Mouse (Mus musculus): Measurements from ENCODE around the gene BC067074. TPM values are rescaled to one million over a fixed set of nuclear protein-coding genes. Genes with fewer than 3 reads are reported as not detected.

The BC067074 gene
- polyA plus RNA-seq, 1 experiment = 1.7 TPM

DNA sequence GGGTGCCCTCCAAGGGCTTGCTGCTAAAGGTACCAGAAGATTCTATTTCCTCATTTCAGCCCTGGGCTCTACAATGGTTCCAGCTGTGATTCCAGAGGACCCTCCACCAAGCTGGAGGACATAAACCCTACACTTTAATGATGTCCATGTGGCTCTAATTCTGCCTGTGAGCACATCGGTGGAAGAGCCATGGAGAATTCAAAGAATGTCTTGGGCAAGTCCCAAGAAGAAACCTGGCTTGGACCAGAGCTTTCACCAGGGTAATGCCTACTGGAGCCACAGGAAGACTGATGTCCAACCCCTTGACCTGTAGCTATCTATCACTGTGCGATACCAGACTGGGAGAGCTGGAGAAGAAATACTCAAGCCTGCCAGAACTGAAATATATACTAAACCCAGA, 111.2 kb downstream of the BC067074 start:
- no peaks in the 10 kb centered on the region for H3K27me3 ChIP-seq (ENCODE audit: control insufficient read depth, insufficient read depth, insufficient read length)
- H3K4me2 ChIP-seq (ENCODE audit: low read depth) = no peak overlapping the region
- H3K36me3 ChIP-seq (ENCODE audit: control insufficient read depth, insufficient read depth) = no peaks in the 10 kb centered on the region
- H3K79me2 ChIP-seq (ENCODE audit: control insufficient read depth, insufficient read depth) = no peaks in the 10 kb centered on the region
- H3K4me3 ChIP-seq = no peak overlapping the region
- no peak overlapping the region for H3ac ChIP-seq (ENCODE audit: control insufficient read depth, insufficient read length)
- TF ChIP-seq TCF3 (IDR thresholded peaks at IDR 0.05; ENCODE audit: insufficient read length, low read depth) = no peak
- TF ChIP-seq CEBPB (IDR thresholded peaks at IDR 0.05; ENCODE audit: insufficient read depth, poor library complexity, severe bottlenecking) = no peak
- no peak for TF ChIP-seq MYOD1 (IDR thresholded peaks at IDR 0.05; ENCODE audit: control insufficient read depth in 1 of 3, insufficient read length in 2 of 3, low read depth in 2 of 3)

DNA sequence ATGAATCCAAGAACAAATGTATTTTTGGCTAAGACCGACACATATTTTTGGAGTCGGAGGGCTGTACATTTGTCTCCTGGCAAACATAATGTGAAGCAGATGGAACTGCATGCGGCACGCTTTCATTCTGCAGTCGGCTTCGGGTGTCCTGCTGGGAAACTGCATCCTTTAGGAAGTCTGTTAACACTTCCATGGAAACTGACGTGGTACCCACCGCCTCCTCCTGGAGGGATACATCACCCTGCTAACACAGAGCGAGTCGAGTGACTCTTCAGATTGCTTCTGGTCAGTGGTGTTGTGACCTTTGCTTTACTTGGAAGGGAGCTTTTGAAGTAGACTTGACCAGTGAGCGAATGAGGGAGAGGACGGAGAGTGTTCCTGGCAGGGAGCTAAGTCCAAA, 117.0 kb downstream of the BC067074 start:
- H3K4me3 ChIP-seq = no peak overlapping the region
- no peaks in the 10 kb centered on the region for H3K79me2 ChIP-seq (ENCODE audit: control insufficient read depth, insufficient read depth)
- no peak overlapping the region for H3K4me2 ChIP-seq (ENCODE audit: low read depth)
- no peak overlapping the region for H3ac ChIP-seq (ENCODE audit: control insufficient read depth, insufficient read length)
- TF ChIP-seq CEBPB (IDR thresholded peaks at IDR 0.05; ENCODE audit: insufficient read depth, poor library complexity, severe bottlenecking) = no peak
- no peak for TF ChIP-seq MYOG (IDR thresholded peaks at IDR 0.05; ENCODE audit: control insufficient read depth in 1 of 3, insufficient read depth in 1 of 3, insufficient read length in 2 of 3, low read depth in 2 of 3)
- no peak for TF ChIP-seq SRF (IDR thresholded peaks at IDR 0.05; ENCODE audit: control insufficient read depth, insufficient read length, low read depth)
- no peak for TF ChIP-seq TCF12 (IDR thresholded peaks at IDR 0.05; ENCODE audit: insufficient read depth, poor library complexity, severe bottlenecking)
- TF ChIP-seq E2F4 (IDR thresholded peaks at IDR 0.05; ENCODE audit: insufficient read depth) = no peak
- TF ChIP-seq USF1 (IDR thresholded peaks at IDR 0.05; ENCODE audit: low read depth) = no peak
- no peak for TF ChIP-seq TCF3 (IDR thresholded peaks at IDR 0.05; ENCODE audit: insufficient read length, low read depth)
- TF ChIP-seq POLR2A (IDR thresholded peaks at IDR 0.05; ENCODE audit: insufficient read length, low read depth) = no peak
- no peak for TF ChIP-seq POLR2AphosphoS2 (IDR thresholded peaks at IDR 0.05; ENCODE audit: insufficient read length, low read depth)
- no peak for TF ChIP-seq MYOD1 (IDR thresholded peaks at IDR 0.05; ENCODE audit: control insufficient read depth in 1 of 3, insufficient read length in 2 of 3, low read depth in 2 of 3)
- TF ChIP-seq REST (IDR thresholded peaks at IDR 0.05; ENCODE audit: insufficient read depth, insufficient read length) = no peak
- TF ChIP-seq MAX (IDR thresholded peaks at IDR 0.05; ENCODE audit: low read depth) = no peak
- H3K27me3 ChIP-seq (ENCODE audit: control insufficient read depth, insufficient read depth, insufficient read length) = no peaks in the 10 kb centered on the region
- no peaks in the 10 kb centered on the region for H3K36me3 ChIP-seq (ENCODE audit: control insufficient read depth, insufficient read depth)

DNA sequence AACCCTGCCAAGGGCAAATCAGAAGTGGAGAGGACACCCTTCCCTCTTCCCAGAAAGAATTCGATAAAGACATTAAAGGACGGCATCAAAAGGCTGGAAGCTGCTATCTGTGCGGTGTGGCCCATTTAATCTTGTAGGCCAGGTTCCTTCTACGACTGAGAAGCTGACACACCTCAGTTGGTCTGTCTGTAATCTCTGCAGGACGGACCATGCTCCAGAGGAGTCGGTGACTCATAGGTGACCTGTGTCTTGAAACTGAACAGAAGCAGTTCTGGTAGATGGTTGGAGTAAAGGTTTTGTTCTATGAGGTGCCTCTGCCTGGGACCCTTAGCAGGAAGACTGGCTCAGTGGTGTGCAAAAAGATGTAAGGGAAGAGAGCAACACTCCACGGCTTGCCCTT, 122.6 kb downstream of the BC067074 start:
- Histone ChIP-seq H3K79me2 (ENCODE audit: control insufficient read depth, insufficient read depth) (no peaks in the 10 kb centered on the region), H3K36me3 (ENCODE audit: control insufficient read depth, insufficient read depth) (no peaks in the 10 kb centered on the region), H3K27me3 (ENCODE audit: control insufficient read depth, insufficient read depth, insufficient read length) (no peaks in the 10 kb centered on the region), H3ac (ENCODE audit: control insufficient read depth, insufficient read length) (no peak overlapping the region), H3K4me3 (no peak overlapping the region), H3K4me2 (ENCODE audit: low read depth) (no peak overlapping the region)
- TF ChIP-seq MYOG (IDR thresholded peaks at IDR 0.05; ENCODE audit: control insufficient read depth in 1 of 3, insufficient read depth in 1 of 3, insufficient read length in 2 of 3, low read depth in 2 of 3) (no peak), SRF (IDR thresholded peaks at IDR 0.05; ENCODE audit: control insufficient read depth, insufficient read length, low read depth) (no peak), TCF3 (IDR thresholded peaks at IDR 0.05; ENCODE audit: insufficient read length, low read depth) (no peak), E2F4 (IDR thresholded peaks at IDR 0.05; ENCODE audit: insufficient read depth) (no peak), POLR2AphosphoS2 (IDR thresholded peaks at IDR 0.05; ENCODE audit: insufficient read length, low read depth) (no peak), CEBPB (IDR thresholded peaks at IDR 0.05; ENCODE audit: insufficient read depth, poor library complexity, severe bottlenecking) (no peak), USF1 (IDR thresholded peaks at IDR 0.05; ENCODE audit: low read depth) (no peak)

DNA sequence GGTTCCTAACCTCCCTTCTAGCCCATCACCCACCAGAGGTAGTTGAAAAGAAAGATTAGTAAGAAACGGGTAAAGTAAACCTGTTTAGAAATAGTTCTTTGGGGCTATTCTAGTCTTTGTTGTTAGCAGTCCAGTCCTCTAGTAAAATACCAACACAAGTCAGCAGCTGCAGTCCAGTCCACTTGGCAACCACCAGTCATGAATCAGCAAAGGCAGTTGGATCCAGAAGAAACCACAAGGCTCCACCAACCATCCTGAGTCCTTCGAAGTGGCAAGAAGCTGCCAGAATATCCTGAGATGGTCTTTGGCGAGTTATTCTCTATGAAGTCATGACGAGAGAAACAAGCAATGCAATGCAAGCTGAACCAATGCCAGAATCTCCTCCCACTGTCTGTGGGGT, 124.0 kb downstream of the BC067074 start:
- Histone ChIP-seq H3K4me3 (no peak overlapping the region), H3K36me3 (ENCODE audit: control insufficient read depth, insufficient read depth) (no peaks in the 10 kb centered on the region), H3K79me2 (ENCODE audit: control insufficient read depth, insufficient read depth) (no peaks in the 10 kb centered on the region), H3K4me2 (ENCODE audit: low read depth) (no peak overlapping the region), H3K27me3 (ENCODE audit: control insufficient read depth, insufficient read depth, insufficient read length) (no peaks in the 10 kb centered on the region), H3ac (ENCODE audit: control insufficient read depth, insufficient read length) (no peak overlapping the region)
- TF ChIP-seq MYOD1 (IDR thresholded peaks at IDR 0.05; ENCODE audit: control insufficient read depth in 1 of 3, insufficient read length in 2 of 3, low read depth in 2 of 3) = peak in 1 of 3 experiments; percentile 26
- no peak for TF ChIP-seq TCF3 (IDR thresholded peaks at IDR 0.05; ENCODE audit: insufficient read length, low read depth)
- TF ChIP-seq REST (IDR thresholded peaks at IDR 0.05; ENCODE audit: insufficient read depth, insufficient read length) = no peak
- no peak for TF ChIP-seq SRF (IDR thresholded peaks at IDR 0.05; ENCODE audit: control insufficient read depth, insufficient read length, low read depth)
- no peak for TF ChIP-seq E2F4 (IDR thresholded peaks at IDR 0.05; ENCODE audit: insufficient read depth)
- TF ChIP-seq USF1 (IDR thresholded peaks at IDR 0.05; ENCODE audit: low read depth) = no peak
- TF ChIP-seq MAX (IDR thresholded peaks at IDR 0.05; ENCODE audit: low read depth) = no peak

DNA sequence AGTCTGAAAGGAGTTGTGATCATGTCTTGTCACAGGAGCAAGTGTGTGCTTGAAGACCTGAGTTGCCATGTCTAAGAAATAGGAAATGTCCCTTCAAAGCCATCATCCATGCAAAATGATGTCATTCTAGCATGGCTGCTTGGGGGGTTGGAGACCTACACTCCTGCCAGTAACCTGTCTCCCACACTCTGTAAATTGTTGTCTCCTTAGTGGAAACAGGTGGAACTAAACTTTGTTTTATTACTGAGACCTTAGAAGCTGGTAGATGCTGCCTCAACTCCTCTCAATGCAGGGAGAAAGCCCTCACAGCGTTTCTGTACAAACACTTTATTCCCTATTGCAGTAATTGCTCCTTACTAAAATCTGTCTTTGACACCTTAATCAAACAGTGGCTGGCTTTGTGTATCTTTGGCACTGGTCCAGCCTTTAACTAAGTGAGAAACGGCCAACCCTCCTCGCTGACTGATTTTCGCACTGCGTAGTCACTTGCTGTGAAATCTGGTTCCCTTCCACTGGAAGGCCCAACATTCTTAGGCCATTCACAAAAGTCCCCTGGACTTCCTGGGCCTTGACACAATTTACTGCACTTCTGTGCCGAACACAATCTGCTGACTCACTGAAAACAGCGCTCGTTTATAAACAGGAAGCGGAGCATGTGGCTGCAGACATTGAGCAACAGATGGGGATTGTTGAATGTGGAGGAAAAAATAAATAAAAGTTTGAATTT, 125.0 kb downstream of the BC067074 start:
- TF ChIP-seq TCF12 (IDR thresholded peaks at IDR 0.05; ENCODE audit: insufficient read depth, poor library complexity, severe bottlenecking) = no peak
- no peak for TF ChIP-seq MYOG (IDR thresholded peaks at IDR 0.05; ENCODE audit: control insufficient read depth in 1 of 3, insufficient read depth in 1 of 3, insufficient read length in 2 of 3, low read depth in 2 of 3)
- TF ChIP-seq POLR2A (IDR thresholded peaks at IDR 0.05; ENCODE audit: insufficient read length, low read depth) = no peak
- no peak for TF ChIP-seq CEBPB (IDR thresholded peaks at IDR 0.05; ENCODE audit: insufficient read depth, poor library complexity, severe bottlenecking)
- no peak for TF ChIP-seq POLR2AphosphoS2 (IDR thresholded peaks at IDR 0.05; ENCODE audit: insufficient read length, low read depth)

More for the DNA sequence above, 125.0 kb downstream of the BC067074 start:
- Histone ChIP-seq H3K79me2 (ENCODE audit: control insufficient read depth, insufficient read depth) (no peaks in the 10 kb centered on the region), H3K4me2 (ENCODE audit: low read depth) (no peak overlapping the region), H3K36me3 (ENCODE audit: control insufficient read depth, insufficient read depth) (no peaks in the 10 kb centered on the region), H3K27me3 (ENCODE audit: control insufficient read depth, insufficient read depth, insufficient read length) (no peaks in the 10 kb centered on the region), H3K4me3 (no peak overlapping the region), H3ac (ENCODE audit: control insufficient read depth, insufficient read length) (no peak overlapping the region)

Measured in myocyte (in vitro differentiated cells).